Mouse (Mus musculus) ovary, postnatal 14 days (tissue): Measurements from ENCODE around the gene Sergef.

ENCODE experiments used
- DNase-seq: peaks from one replicate; pipeline ENCODE4 v3.0.0; 2022; ENCODE audit warnings: low spot score

The Sergef gene

DNA sequence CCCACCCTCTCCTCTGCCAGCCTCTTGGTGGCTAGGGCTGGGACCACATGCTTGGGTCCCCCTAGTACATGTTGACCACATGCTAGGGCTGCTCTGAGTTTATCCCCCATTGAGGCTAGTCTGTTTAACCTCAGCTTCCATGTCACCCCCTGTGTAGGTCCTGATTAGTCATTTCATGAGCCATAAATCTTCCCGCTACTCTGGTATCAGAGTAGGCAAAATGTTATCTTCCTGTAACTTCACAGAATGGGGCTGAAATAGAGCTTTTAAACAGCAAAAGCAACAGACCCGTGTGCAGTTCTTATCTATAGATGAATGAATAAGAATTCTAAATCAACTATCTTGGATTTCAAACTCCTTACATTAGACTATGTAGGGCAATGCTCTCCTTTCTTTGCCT, 138.1 kb downstream of the Sergef start:
- no peak for DNase-seq

DNA sequence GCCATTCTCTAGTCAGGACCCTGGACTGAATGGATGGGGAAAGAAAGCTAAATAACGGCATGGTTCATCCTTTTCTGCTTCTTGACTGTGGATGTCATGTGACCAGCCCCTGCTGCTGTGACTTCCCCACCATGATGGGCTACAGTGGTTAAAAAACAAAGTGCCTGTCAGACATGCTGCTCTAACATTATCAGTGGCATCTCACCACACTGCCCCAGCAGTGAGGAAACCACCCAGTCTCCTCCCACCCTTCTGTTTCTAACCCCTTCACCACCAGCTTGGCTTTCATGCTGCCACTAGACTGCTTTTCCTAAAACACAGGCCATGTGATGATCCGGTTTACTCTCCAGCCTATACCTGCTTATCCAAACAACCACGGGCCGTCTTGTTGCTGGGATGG, 140.0 kb downstream of the Sergef start:
- no peak for DNase-seq

DNA sequence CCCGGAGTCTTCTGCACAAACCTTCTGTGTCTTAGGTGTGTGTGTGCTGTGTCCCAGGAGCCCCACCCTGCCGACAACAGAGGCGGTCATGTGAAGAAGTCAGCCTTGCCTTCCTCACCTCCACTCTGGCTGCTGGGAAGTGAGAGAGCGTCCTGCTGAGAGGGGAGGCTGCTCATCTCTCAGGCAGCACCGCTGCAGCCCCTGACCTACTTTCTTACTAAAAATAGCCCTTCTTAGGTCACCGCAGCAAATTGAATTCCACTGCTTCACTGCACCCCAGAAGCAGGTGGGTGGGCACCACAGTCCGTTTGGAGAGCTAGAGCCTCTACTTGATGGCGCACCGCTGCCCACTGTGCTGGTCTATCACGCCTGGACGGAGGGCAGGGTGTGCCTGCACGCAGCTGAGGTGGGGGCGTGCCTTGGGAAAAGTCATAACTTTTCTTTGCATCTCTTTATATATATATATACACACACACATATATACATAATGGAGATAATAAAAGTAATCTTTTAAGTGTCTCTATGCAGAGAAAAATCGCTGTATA, 147.4 kb downstream of the Sergef start:
- DNase-seq, result no peak

DNA sequence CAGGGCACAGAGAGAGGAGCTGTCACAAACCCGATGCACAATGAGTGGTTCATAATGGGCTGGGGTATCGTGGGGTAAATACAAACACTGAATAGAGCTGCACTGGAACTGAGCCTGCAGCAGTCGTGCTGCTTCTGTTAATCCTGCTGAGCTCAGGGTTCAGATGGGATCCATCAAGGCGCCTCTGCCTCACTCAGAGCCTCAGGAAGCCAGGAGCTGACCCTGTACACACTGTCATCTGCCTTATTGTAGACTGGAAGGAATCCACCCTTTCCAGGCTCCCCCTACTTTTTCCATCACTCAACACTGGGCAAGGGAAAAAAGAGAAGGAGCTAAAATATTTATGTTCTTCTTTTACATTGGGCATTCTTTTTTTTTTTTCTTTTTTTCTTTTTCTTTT, 152.3 kb downstream of the Sergef start:
- no peak for DNase-seq

DNA sequence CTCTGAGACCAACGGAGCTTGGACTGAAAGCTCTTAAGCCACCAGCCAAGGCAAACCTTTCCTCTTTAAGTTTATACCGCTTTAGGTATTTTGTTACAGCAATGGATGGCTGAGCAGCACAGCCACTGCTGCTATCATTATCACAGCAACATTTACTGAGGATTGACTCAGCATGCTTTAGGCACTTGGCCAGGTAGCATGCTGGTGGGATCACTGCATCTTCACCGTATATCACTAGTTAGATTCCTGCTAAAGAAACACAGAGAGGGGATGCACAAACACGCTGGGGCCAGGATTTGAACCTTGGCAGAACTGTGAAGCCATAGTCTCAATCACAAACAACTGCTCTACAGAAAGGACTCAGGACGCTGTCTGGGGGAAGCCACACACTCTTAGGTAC, 152.8 kb downstream of the Sergef start:
- DNase-seq, result no peak

DNA sequence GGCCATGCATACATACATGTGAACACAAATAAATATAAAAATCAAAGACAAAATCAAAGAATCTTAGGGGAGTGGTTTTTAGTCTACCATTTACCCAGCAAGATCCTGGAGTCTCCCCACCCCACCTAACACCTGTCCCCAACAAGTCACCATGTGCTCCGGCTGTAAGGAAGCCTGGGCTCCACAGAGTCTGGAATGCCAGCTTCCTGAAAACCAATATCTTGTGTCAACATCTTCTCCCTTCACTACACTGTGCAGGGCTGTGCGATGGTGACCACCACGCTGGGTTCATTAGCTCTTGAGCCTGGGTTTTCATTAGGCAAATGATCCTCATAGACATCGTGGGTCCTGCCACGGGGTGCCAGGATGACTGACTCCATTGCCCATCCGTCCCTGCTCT, 155.4 kb downstream of the Sergef start:
- no peak for DNase-seq

DNA sequence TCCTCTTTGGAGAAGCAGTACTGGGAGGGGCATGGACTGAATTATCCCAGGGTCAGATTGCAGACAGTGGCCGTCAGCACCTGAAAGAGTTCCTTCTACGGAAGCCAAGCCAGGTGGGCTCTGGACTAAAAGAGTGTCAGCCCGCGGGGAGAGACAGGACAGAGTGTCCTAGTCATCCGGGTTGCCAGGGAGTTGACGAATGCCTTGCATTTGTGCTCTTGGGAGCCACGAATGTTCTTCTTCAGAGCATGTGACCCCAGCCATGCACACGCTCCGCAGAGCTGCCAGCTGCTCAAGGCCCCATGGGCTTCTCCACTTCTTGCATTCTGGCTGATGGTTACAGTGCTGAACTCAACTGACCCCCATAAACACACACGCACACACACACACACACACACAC, 156.6 kb downstream of the Sergef start:
- no peak for DNase-seq

DNA sequence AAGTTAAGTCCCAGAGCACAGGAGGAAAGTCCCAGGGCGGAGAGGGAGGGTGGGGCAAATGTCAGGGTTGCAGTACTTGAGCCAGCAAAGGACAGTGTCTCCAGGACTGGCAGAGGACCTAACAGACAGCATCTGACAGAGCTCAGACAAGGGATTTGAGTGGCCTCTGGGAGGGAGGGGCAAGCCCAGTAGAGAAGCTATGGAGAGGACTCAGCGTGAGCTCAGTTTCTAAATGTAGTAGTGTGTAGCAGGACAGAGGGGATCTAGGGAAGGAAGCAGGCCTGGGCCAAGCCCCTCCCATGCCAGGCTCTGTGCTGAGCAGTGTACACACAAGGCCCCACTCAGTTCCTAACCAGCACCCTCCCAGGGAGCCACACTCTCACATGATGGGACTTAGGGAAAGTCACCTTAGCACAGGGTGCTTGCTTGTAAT, 157.5 kb downstream of the Sergef start:
- DNase-seq, result no peak

DNA sequence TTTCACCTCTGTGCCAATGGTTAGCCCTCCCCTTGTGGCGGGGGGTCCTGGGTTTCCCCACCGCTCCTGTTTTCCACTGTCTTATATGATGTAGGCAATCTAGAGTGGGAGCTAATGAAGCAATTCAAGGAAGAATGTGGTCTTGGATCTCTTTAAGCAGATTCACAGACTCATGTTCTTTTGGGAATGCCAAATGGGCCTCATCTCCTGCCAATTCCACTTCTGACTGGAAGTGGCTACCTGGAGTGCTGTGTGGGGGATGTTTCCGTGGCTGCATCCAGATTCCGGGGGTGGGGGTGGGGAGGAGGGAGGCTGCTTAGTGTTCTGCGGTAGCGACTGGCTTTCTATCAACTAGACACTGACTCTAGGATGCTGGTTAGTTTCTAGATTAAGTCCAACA, 159.8 kb downstream of the Sergef start:
- no peak for DNase-seq

DNA sequence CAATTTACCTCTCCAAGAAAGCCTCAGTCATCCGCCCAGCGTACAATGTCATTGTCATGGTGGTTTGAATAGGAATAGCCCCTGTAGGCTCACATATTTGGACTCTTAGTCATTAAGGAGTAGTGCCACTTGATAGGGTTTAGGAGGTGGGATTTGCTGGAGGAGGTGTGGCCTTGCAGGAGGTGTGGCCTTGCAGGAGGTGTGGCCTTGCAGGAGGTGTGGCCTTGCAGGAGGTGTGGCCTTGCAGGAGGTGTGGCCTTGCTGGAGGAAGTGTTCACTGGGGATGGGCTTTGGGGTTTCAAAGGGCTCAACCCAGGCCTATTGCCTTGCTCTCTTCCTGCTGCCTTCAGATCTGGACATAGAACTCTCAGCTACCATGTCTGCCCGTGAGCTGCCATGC, 162.2 kb downstream of the Sergef start:
- DNase-seq, result no peak

DNA sequence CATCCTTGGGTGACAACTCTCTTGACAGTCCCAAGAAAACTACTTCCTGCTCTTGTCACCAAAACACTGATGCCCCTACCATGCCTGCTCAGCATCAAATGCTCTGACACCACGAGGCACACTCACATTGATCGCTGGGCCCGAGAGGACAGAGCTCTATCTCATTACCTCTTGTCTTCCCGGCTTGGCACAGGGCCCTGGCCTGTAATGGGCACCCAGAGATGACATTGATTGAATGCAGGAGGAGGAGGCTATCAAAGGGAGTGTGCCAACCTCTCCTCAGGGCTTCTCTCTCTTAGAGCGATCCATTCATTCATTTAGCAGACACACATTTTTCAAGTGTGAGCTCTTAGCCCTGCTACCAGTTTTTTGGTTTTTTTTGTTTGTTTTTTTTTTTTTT, 164.1 kb downstream of the Sergef start:
- no peak for DNase-seq

DNA sequence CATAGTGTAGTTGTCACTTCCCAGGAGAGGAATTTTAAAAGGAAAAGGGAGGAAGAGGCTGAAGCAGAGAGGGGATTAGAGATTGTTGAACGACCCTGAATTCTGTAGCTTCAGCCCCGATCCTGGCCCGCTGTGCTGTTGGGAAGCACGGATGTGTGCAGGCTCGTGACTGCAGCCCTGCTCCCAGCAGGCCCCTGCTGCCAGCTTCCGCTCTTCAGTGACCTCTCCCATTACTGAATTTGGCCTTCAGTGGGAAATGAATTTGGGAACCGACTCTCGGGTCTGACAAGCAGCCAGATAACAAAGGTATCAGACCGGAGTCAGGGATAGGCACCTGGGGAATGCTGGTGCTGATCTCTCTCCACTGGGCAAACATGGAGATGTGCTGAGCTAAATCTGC, 166.5 kb downstream of the Sergef start:
- DNase-seq, result no peak

DNA sequence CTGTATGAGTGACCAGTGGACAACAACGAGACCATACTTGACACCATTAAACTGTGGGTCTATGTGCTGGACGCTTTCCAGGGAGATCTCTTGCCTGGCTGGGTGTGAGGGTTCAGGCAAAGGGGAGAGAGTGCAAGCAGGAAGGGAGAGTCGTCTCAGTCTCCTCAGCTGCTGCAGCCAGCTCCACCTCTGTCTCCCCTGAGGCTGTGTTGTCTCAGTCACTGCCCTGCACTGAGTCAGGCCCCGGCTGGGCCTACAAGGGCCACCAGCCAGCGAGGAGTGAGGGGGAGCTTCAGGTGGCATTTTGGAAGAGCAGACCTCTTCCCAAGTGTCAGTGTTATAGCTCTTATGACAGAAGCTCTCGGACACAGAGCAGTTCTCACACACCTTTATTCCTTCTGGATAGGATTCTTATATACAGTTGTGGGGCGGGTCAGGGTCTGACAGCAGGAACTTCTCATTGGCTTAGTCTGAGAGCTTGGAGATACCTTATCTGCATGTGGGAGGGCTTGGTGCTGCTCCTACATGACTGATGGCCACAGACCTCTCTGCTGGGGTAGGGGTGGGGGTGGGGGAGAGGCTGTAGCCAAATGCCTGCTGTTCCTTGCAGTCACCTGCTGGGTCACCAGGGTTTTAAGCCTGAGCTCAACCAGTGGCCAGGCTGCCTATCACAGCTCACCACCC, 168.4 kb downstream of the Sergef start:
- no peak for DNase-seq

DNA sequence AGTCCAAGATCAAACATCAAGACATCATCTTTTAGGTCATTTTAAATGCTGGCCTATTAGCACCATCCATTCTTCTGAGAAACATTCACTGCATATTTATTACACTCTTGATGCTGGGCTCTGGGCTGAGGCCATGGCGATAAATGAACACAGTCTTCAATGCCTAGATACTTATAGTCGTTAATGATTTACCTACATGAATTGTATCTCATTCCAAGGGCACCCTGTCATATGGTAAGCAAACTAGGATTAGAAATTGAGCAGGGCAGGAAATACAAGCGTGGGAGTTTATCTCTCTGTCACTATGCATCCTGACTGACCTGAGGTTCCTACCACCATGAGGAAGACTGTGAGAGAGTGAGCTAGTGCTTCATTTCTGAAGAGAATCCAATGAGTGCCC, 170.1 kb downstream of the Sergef start:
- no peak for DNase-seq

DNA sequence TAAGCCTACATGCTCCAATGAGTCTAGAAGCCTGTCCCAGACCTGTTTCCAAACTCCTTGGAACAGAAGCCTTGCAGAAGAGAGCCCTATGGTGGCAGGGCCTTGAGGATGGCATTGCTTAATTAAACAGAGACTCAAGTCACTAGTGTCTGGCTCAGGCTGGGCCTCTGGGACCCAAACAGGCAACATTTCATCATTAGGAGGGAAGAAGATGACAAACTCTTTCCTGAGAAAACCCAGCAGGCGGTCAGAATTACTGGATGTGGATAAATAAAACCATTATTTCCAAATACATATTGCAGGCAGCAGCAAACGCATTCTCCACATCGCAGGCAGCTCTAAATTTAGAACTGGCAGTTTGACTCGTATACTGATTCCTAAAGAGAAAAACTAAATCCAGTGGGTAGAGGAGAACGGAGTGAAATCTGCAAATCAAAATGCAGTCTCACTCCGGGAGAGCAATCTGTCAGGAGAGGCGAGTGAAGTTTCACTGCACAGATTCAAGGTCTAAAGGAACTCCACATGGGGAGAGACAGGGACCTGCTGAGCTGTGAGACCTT, 173.1 kb downstream of the Sergef start:
- no peak for DNase-seq

DNA sequence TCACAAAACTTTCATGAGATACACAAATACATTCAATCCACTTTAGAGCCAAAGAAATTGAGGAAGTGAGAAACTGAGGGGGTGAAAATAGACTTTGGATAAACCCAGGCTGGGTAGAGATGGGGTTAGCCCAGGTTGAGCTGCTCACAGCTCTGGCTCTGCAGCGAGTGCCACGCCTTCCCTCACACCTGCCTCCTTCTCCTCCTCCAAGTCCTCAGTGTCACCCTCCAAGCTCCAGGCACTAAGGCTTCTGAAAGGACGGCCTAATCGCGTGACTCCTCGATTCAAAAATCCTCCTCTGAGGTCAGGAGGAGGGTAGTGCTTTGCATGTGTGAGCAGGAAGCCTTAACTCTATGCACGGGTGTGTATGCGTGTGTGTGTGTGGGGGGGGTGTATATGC, 176.5 kb downstream of the Sergef start:
- no peak for DNase-seq

DNA sequence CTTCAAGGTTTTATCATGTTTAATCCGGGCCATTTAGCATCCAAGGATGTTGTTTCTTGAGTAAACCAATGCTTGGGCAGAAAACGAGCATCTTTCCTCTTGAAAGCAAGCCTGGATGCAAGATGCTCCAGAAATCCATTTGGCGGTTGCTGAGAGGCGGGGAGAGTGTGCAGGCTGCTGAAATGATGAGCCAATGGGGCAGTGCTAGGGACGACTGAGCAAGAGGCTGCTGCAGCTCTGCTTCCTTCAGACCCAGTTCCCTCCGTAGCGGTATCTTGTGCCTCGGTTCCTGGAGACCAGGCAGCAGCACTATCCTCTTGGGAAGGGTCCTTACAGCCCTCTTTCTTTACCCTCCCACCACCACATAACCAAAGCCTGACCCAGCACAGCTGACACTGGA, 177.3 kb downstream of the Sergef start:
- DNase-seq, result no peak

DNA sequence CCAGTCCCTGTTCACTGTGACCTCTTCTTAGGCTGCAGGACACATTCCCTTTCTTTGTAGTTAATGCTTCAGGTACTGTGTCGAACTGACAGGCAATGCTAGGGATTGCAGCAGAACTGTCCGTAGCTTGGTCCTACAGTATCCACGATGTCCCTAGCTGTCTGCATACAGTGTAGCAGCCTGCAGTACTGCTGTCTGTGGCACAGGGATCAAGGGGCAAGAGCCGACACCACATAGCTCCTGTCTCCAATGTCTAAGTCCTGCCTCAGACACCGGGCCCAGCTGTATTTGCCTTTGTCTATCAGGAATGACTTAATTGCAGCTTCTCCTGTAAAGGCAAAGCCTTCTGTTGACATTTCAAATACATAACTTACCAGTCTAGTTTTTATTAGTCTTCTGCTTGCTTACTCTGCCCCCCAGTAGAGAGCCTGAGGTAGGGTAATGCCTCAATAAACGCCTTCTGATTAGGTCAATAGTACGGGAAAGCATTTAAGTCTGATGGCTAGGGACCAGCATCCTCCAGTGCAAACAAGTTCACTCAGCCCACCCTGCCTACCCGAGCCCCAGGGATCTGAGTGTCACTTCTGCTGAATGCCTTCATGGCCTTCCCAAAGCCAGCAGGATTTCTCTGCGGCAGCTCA, 179.9 kb downstream of the Sergef start:
- no peak for DNase-seq

DNA sequence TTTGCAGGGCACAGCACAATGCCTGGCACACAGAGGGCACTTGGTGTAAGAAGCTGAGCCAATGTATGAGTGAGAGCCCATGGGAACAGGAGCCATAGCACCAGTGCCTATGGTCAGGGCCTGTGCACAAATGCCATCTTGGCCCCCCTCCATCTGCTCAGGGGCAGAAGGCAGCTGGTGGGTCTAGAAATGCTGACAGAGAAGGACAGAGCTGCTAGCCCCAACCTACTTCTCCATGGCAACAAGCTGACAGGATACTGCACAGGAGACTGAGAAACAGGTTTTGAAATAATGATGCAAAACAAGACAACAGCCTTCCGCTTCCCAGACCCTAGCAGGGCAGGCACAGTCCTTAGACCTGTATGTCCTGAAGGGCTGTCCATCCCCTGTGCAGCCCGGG, 180.4 kb downstream of the Sergef start:
- DNase-seq, result no peak

DNA sequence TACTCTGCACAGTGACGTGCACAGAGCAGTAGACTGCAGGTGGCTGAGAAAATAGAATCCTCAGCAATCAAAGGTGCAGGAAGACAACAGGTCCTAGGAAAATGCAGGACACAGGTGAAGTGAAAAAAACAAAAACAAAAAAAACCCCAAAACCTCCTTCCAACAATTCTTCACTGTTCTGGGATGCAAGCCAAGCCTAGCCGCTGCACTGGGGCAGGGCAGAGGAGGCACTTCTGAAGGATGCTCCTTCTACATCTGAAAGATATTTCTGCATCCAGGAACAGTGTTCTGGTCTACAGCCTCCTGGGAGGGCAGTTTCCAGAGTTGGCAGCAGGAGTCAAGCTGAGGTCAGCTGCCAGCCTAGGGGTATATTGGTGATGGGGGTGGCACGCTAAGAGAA, 181.7 kb downstream of the Sergef start:
- DNase-seq, result no peak

DNA sequence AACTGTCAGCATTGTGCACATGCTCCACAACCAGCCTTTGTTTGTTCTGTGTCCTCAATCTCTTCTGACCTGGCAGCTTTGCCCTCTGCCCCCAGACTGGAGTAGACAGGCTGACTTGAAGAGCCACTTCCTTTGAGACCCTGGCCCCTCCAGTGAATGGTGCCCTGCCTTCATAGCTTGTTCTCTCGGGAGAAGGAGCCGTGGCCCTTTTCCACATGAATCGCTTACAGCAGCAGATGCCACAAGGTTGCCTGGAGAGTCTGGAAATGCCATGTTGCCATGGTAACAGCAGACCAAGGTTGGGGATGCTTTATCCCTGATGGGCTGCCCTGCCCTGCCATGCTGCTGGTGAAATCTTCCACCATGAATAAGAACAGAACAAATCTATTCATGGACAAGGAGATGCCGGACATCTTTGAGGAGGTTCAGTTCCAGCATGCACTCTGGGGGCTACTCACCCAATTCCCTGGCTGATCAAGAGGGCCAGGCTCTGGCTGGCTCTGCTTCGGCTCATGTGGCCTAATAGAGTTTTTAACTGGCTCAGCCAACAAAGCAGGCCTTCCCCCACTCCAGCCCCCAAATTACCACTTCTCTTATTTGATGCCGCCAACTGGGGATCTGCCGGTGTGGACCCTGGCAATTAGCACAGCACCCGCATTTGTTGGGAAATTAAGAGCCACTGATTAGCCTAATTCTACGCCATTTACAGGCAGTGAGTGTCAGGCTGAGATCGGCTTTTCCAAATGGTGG, 185.5 kb downstream of the Sergef start:
- DNase-seq, result no peak

DNA sequence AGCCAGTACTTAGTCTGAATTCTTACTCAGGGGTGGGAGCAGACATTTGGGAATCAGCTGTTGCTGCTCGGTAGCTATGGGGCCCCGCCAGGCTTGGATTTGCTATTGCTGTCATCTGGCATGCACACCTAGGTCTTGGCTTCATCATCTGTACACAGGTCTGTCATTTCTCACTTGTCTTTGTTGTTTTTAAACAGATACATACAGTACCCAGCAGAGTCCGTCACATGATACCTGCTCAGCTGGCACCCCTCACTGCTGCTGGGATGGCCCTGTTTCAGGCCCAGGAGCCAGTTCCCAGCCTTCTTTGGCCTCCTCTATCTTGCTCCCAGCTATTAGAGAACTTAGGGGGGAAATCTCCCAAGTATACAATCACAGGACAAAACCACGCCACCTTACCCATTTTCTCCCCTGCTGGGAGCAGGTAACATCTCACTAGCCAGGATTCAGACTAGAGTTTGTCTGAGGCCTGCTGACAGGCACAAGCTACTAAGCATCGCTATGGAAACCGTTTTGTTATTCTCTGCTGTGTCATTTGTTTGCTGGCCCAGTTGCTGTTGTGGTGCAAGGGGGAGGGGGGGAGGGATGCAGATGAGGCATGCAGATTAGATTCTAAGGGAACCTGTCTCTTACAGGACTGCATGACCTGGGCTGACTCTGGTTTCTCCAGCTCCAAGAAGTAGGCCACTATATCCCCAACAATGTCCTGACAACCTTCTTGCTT, 190.5 kb downstream of the Sergef start:
- no peak for DNase-seq
